Mouse (Mus musculus) CD4-positive, CD25-positive, alpha-beta regulatory T cell, adult 4 months (primary cell): ENCODE data around the gene Tut7. TPM values are rescaled to one million over a fixed set of nuclear protein-coding genes. Genes with fewer than 3 reads are reported as not detected.

Experiments
- ATAC-seq: one replicate; pipeline ENCODE4 v1.8.0; 2017
- polyA plus RNA-seq, 2 experiments: library from polyadenylated mRNA; unstranded; fragments of 100-300 nt; shearing (Covaris generic); gene quantifications; one replicate each; pipeline ENCODE4 v1.2.1; 2017

Gene Tut7
- polyA plus RNA-seq, 2 experiments from 2014 or later: 71.4 to 71.8 TPM

DNA sequence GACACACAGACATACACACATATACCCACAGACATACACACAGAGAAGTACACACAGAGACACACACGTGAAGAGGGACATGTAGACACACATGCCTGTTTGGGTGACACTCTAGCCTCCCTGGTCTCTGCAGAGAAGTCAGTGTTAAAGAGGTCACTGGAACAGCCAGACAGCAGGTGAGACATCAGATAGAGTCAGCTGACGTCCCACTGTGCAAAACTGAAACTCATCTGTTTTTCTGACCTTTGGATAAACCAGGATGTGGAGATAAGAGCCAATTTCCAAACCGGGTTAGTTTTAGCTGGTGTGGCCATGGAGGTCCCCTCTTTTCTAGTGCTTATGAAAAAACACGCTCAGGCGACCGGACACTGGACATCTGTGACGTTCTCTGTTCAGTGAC lies 9.5 kb upstream of the Tut7 start:
- ATAC-seq: no peak

DNA sequence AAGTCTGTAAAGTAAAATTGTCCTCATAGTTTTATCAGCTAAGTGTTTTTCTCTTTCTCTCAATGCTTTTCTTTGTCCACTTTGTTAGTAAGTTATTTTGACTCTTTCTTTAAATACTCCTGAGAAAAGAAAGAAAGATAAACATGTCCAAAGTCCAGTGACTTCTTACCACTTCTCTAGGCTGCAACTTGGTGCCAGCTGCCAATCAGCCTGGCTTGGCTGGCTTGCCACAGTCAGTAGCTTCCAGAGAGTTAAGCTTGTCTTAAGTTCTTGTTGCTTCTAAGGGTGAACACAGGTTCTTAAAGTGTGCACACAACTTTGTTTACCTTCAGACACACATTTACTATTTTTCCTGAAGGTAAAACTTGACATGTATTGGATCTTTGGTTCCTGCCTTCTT lies 3.0 kb upstream of the Tut7 start:
- ATAC-seq: no peak

DNA sequence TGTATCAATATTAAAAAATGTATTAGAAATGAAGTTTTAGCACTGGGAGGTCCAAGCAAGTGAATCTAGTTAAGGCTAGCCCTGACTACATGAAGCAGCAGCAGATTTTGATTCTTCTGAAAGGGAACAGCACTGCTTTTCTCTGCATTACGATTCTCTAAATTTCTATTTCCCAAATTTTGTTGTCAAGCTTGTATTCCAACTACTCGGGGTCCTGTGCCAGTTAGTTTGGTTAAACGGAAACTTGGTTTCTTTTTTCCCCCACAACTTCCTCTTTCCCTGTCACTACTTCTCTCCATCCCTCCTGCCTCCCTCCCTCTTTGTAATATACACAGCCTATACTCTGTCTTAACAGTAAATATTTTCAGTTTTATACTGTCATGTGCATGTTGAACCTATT lies 2.1 kb downstream of the Tut7 start:
- ATAC-seq: no peak

DNA sequence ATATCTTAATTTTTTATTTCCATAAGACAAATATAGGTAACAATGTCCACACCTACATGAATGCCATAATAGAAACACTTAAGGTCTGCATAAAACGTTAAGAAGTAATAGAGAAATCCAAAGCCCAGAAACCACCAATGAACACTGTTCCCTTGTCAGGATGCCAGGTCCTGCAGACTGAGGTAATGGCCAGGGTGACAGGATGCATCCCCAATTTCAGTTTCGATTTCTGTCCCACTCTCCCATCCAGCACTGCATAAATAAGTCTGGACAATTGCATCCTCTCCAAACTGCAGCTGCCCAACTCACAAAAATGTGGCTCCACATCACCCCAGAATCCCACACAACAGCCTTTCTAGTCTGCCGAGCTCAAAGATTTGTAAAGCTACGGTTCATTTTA lies 2.8 kb downstream of the Tut7 start:
- ATAC-seq: no peak

DNA sequence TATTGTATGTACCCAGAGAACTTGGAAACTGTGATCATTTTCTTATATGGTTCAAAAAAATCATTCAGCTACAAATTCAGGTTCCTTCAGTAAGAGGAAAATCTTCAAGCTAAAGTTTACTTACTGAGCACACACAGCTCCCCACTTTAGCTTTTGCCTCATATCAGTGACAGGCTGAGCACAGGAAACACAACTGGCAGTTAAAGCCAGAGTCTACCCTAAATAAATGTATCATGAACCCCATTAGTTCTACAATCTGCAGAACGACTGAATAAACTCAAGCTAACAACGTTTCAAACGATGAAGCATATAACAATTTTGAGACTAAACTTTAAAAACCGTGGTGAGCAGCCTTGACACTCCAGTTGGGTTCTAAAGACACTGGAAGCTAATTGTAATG lies 5.6 kb downstream of the Tut7 start:
- ATAC-seq: no peak

DNA sequence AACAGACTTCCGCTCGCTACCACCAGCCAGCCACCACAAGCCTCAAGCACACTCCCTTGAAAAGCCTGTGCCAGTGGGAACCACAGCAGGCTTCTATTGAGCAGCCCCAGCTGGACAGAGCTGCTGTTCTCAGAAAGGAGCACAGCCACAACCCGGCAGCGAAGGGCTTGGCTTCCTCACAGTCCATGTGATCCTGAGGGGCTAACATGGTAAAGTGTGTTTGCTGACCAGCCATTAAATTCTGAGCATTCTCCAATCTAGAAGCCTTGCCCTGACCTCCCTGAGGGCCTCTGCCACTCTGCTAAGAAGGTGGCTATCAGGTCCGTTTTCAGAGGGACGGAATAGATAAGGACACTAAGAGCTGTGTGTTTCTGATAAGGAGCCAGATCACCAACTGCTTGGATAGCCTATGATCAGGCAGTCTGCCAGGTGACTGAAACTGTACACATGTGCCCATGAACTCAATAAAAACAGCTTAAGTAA lies 8.8 kb downstream of the Tut7 start:
- no peak for ATAC-seq

DNA sequence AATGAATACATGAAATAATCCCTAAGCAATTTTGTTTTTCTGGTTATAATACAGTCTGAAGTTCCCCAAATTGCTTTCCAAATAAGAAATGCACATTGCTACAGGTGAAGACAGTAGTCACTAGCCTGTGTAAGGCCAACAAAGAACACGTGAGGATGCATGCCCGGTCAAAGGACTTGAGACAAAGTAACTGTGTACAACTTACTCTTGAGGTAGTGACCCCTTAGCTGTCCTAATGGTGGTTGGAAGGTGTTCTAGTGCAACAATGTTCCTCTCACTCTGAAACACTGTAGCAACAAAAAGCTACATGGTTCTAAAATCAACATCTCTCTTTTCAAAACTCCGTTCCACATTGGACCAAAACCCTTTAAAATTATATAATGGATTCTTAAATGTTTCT lies 11.4 kb downstream of the Tut7 start:
- no peak for ATAC-seq

DNA sequence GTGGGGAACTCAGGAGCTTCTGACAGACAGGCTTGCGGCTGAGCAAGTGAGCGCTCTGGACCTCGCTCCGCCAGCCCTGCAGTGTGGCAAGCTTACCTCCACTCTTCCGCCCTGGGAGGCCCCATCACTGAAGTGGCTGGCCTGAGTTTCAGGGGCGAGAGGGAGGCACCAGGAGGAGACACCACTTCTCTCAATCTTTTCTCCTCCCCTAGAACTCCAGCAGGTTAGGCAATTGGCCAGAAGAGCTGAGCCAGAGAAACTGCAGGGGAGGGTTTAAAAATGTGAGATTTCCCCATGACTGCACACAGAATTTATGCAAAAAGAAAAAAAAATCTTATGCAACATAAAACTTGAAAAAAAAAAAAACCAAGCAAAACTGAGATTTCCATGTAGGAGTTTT lies 21.9 kb downstream of the Tut7 start:
- ATAC-seq: no peak

DNA sequence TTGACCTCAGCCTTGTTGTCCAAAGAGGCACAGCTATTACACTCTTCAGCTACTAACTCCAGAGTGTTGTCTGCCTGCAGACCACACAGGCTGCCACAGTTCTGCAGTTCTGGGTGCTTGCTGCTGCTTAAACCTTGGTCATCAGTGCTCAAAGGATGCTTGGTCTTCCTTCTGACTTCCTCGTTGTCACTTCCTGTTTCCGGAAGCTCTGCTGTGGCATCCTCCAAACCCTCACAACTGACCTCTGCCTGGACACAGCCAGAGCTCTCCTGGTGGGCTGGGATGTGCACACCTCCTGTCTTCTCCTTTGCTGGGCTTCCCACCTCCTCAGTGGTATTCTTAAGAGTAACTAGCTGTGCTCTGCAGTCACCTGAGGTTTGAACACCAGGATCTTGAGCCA lies 22.9 kb downstream of the Tut7 start:
- no peak for ATAC-seq

DNA sequence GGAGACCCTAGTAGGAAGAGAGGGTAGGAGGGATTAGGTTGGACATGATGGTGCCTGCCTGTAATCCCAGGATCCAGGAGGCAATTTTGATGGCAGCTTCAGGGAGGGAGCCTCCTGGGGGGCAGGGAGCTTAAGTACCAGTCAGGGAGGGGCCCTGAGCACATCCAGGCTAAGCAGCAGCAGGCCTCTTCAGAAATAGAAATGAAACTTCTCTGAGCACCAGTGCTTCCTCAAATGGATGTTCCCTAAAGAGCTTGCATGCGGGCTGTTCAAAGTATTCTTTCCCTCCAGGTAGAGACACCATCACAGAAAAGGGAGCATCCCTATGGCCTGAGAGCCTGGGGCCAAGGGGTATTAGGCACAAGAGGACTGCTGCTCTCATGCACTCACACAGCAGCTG lies 24.6 kb downstream of the Tut7 start:
- ATAC-seq: no peak

DNA sequence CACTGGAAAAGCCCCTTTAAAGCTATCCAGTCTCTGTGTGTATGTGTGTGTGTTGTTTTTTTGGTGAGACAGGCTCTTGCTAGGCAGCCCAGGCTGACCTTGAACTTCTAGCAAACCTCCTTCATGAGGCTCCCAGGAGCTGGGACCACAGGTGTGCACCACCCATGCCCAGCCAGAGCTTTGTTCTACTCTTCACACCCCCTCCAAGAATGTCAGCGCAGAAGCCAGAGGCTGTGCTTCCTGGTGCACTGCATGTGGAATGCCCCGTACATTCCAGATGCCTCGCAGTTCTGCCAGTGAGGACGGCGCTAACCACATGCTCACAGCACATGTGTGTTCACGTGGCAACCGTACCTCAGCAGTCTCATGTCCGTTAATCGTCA lies 26.5 kb downstream of the Tut7 start:
- ATAC-seq: no peak

DNA sequence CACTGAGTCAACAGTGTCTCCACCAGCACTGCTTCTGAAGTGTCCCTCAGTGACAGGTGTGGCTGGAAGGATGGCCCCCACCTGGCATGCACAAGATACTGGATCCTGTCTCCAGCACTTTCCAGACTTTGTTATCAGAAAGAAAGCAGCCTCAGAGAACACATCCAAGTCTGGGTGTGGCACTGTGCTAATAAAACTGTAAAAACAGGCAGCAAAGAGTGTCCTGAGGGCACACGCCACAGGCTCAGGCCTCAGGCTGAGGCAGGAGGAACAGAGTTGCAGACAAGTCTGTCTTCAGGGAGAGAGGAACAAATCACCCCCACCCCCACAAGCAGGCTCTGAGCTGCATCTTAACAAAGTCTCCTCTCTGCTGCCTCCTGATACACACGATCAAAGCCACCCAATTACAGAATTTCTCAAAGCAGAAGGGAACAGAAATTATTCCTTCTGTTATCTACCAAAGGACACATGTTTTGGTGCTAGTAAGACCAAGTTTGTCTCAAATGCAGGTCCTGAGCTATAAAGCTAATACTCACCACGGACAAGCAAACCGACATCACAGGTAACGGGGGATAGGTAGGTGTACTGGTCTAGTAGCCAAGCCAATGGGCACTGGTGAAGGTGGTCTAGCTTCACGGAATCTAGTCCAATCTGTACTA lies 27.0 kb downstream of the Tut7 start:
- ATAC-seq: no peak

DNA sequence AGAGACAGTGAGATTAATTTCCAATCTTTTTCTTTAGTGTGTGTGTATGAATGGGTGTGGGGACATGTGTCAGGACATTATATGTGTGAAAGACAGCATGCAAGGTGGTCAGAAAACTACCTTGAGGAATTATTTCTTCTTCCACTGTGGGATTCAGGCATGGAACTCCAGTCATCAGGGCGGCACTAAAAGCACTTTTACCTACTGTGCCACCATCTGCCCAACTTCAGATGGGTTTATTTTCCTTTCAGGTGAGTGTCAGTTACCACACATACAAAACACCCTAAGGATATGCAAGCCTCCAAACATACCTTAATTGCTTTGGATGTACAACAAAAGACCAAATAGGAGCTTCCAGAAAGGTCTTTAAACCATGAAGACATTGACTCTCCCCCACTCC lies 28.2 kb downstream of the Tut7 start:
- no peak for ATAC-seq

DNA sequence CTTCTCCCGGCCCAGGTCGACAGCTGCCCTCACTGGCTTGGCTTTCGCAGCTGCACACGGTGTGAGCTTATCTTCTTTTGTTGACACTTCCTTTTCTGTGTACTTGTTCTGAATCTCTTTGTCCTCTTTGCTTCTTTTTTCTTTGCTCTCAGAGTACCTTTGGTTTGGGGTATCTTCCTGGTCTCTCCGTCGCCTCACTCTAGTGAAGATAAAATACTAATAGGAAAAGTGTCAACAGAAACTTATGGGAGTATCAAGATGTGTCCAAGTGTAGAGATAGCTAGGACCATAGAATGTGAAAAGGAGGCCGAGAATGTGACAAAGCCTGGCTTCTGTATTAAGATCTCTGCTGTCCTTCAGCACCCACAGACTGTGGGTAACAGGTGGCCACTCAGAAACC lies 40.8 kb downstream of the Tut7 start, which contains the start of gene Gm49354:
Gene Gm49354 (minus strand): TSS at position 101 of the 400 bp plus-strand sequence.
- no peak for ATAC-seq

DNA sequence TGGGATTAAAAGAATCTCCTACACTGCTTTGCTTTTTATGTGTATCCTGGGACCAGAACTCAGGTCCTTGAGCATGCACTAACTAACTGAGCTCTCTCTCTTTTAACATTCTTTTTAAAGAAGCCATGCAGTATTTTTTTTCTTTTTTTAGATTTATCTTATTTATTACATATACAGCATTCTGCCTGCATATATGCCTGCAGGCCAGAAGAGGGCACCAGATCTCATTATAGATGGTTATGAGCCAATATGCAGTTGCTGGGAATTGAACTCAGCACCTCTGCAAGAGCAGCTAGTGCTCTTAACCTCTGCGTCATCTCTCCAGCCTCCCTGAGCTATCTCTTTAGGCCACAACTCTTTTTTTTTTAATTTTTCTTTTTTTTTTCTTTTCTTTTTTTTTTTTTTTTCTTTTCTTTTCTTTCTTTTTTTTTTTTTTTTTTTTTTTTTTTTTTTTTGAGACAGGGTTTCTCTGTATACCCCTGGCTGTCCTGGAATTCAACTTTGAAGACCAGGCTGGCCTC lies 43.1 kb downstream of the Tut7 start:
- peak; percentile 35 for ATAC-seq

DNA sequence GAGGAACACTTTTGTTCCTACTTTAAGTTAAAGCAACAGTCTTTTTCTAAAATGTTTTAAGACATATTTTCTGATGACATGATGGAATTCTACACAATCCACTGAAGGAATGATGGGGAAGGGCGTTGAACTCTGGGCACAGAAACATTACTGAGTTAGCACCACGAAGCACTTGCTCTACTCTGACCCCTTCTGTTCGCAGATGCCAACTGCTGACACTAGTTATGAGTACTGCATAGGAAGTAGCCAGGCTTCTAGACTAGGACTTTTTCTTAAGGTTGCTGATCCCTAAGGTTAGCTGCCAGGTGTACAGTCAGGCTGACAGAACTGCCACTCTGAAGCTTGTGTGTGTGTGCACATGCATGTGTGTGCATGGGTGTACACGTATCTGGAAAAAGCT lies 43.7 kb downstream of the Tut7 start:
- ATAC-seq: peak; percentile 66

DNA sequence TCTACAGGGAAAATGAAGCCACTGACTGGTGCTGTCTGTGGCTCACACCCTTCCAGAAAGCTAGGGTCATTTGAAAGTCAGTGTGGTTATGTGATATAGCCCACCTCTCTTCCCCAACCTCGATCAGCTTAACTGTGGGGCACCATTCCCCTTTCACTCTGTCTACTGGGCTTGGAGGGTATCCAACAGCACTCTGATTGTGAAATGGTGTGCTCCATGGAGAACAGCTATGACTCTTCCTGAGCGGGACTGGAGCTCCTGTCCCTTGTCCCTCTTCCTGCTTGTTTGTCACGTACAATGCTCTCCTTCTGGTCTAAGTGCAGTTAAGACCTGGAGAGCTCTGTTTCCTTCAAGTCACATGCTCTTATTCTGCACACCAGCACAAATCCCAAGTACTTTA lies 47.8 kb downstream of the Tut7 start:
- no peak for ATAC-seq

DNA sequence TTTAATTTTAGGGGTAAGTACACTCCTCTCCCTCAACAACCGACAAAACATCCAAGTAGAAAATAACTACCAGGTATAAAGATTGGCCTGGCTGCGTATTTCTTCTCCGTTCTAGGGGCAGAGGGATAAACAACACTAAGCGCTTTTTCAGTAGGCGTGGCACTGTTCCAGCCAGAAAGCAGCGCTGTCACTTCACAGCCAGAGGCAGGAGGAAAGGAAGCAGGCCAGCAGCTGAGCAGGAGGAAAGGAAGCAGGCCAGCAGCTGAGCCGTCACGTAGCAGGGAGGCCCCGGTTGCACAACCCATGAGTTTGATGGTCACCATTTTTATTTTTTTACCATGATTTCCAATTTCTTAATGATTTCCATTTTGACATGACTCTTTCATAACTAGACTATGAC lies 51.7 kb downstream of the Tut7 start:
- ATAC-seq: peak; percentile 16

DNA sequence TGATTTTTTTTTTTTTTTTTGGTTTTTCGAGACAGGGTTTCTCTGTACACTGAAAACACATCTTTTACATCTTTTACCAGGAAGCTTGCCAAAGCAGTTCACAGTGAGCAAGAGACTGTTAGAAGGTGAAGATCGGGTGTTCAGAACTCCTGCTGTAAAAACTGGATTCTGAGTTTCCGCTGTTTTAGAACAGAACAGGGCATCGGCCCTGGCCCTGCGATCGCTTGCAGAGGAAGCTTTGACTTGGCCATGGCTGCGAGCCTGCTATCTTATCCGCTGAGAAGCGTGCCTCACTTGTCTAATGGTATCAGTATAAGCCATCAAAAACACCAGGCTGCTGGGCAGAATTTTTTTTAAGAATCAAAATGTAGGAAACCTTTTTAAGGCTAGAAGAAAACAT lies 52.1 kb downstream of the Tut7 start:
- no peak for ATAC-seq

DNA sequence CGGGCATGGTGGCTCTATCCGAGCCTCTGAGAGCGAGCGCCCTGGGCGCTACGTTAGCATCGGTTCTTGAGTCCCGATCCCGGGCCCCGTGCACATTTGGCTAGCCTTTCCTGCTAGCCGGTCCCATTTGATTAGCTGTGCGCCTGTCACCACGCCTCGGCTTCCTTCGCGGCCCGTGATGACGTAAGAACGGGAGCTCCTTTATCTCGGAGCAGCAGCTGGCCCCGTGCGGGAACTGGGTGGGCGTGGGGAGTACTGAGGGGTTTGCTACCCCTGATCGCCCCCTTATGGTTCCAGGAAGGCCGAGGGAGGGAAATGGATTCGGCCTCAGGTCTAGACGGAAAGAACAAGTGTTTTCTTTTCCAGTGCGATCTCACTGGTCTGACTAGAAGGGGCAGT lies 52.8 kb downstream of the Tut7 start:
- peak; percentile 56 for ATAC-seq

DNA sequence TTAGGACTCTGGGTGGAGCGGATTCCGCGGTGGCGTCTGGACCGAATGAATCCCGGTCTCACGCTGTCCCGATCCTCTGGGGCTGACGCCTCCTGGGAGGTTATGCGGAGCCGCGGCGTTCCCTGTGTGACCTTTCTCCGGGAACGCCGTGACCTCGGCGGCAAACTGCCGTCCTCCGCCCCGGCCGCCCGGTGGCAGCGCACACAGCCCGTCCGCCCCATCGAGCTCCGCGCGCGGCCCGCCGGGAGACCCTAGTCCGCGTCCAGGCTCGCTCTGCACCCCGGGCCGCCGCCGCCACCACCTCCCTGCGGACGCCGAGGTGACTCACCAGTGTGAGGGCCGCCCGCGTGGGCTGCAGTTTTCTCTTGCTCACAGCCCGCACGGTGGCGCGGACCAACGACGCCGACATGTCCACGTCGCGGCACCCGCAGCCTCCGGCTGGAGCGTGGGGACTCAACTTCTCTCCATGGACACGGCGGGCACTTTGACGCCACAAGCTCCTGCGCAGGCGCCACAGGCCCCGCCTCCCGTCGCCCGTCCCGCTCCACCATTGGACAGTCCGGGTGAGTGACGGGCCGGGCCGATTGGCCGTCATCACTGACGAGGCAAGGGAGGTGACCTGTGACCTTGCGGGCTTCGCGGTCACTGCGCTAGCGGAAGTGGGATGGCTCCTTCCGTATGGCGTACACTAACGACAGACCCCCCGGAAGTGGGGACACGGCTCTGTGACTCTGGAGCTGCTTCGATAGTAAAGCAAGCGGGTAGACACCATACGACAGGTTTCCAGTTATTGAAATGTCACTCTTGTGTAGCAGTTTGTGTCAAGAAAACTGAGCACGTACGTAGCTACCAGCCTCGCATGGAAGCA lies 53.4 kb downstream of the Tut7 start, which contains the start of gene Isca1:
Gene Isca1 (minus strand): TSS at position 515 of the 868 bp plus-strand sequence.
- peak; percentile 93 for ATAC-seq

DNA sequence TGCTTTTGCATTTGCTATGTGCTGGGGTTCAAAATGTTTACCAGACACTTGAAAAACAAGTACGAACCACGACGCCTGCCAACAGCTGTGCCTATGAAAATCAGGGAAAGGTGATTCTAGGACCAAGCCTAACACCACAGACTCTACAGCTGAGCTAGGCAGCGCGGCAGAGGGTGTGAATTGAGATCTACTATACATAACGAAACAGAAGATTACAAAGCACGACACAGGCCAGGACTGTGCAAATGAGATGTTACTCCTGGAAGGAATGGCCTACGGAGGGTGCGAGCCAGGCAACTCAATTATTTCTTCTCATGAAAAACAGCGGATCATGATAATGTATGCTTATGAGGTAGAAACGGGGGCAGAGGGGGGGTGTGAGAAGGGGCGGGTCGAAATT lies 54.4 kb downstream of the Tut7 start:
- ATAC-seq: no peak

DNA sequence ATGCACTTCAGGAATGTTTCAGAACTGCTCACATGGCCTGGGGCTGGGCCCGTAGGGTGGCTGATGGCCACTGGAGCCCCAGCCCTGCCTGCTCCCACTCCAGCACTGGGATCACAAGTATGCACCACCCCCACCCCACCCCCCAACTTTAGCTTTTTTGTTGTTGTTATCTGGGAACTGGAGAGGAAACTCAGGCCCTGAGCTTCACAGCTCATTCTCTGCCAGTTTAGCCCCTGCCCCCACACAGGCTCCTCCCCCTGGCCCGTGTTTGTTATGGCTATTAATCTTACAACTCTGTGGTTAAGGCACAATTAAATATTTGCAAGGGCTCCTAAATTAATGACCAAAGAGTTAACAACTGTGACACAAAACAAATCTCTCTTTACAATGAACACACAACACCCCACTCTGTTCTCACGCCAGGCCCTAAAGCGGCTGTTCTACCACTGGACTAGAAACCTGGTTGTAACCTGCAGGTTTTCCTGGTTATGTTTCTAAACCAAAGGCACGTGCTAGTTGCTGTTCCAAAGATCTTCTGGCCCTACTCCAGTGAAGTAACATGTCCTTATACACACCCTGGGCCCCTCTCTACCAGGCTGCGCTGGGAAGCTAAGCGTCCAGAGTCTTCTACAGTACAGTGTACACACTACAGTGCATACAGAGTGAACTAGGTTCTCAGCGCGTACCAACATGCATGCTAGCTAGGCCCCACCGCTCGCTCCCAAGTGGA lies 56.0 kb downstream of the Tut7 start:
- no peak for ATAC-seq
